Mouse (Mus musculus) cerebellum, adult 11 months (tissue): ENCODE measurements around the gene Luzp1.

ENCODE experiments used
- DNase-seq: peaks from one replicate; pipeline ENCODE4 v3.0.0; 2022

Luzp1 gene

DNA sequence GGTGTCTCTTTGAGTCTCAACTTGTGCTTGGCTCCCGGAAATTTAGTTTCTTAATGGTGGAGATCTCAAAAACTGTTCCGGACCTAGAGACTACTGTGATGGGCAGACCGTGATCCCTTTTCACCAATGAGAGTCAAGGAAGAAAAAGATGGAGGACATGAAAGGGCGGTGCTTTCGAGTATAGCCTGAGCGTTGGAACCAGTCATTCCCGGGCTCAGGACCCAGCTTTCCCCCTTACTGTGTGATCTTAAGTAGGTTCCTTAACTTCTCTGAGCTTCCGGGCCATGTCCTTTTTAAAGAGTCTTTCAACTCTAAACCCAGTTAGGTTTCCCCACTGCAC, 6.8 kb upstream of the Luzp1 start:
- no peak for DNase-seq

DNA sequence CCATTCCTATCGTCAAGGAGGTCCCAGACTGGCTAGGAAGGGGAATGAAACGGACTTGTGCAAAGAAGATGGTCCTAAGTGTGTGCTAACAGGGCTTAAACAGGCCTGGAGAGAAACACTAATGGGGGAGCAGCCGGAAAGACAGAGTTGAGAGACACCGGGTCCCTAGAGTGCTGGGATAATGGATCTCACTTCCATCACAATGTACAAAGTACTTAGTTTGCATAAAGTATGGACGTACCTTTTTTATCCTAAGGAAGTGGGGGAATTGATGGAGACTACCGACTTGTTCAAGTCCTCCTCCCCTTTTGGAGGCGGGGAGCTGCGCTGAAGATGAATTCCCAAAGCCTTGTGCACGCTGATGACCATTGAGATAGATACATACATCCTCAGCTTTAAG, 6.1 kb upstream of the Luzp1 start:
- DNase-seq, result no peak

DNA sequence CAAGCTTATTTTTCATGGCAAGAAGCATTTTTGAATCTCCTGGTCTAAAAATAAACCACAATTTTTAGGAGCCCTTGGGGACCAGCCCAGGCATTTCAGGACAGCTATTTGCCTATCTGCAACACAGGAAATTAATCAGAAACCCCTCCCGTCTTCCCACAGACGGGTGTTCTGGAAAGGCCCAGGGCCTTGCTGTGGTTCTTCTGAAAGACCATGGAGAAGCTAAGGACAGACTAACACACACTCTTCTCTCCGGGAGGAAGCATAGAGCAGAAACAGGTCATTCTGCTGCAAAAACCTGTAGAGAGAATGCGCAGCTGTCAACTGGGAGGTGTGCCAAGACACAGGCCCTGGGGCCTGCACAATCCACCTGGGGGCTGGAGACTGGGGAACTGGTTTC, 3.3 kb upstream of the Luzp1 start:
- peak; percentile 77 for DNase-seq

GRCm38 (mm10) chr4:136468553-136469327, 821 bp upstream of the Luzp1 start:
- DNase-seq, result peak; percentile 51

- DNase-seq, result no peak
Measured at GRCm38 (mm10) chr4:136469941-136470346, 383 bp downstream of the Luzp1 start.

GRCm38 (mm10) chr4:136470347-136471071, 948 bp downstream of the Luzp1 start:
- DNase-seq, result peak; percentile 51

DNA sequence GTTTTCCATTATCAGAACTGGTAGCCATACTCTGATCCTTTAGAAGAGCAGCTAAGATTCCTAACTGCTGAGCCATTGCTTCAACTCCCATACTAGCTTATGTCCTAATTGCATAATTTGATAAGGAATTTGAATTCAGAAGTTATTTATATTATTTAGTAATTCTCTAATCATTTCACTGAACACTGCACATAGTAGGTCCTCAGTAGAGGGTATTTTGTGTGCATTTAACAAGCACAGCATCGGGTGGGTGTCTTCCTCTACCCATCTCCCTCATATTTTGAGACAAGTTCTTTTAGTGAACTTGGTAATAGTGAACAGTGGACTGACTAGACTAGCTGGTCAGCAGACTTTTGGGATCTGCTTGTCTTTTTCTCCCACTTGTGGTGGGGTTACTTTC, 7.1 kb downstream of the Luzp1 start:
- DNase-seq, result no peak

- DNase-seq, result no peak
Measured at GRCm38 (mm10) chr4:136486549-136486948, 17.0 kb downstream of the Luzp1 start.

- no peak for DNase-seq
Measured at GRCm38 (mm10) chr4:136495993-136496392, 26.4 kb downstream of the Luzp1 start.

DNA sequence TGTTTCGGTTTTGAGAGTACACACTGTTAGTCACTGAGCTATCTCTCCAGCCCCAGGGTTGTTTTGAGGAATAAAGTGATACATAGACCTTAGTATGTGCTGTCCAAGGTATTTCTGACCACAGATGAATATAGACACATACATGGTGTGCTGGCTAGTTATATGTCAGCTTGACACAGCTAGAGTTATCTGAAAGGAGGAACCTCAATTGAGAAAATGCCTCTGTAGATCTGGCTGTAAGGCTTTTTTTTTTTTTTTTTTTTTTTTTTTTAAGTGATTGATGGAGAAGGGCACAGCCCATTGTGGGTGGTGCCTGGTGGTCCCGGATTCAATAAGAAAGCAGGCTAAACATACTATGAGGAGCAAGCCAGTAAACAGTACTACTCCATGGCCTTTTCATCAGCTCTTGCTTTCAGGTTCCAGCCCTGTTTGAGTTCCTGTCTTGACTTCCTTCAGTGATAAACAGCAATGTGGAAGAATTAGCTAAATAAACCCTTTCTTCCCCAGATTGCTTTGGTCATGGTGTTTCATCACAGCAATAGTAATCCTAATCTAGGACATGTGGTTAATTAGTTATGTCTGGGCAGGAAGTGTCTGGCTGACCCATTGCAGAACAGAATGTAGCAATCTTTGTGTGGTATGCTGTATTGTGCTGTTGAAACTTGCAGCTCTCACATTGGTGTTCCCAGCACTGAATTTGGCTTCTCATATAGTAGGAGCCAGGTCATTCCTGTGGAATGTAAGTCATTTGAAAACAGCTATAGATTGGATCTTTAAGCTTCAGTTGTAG, 36.1 kb downstream of the Luzp1 start:
- DNase-seq, result no peak

- no peak for DNase-seq
Measured at GRCm38 (mm10) chr4:136509857-136510256, 40.3 kb downstream of the Luzp1 start.

DNA sequence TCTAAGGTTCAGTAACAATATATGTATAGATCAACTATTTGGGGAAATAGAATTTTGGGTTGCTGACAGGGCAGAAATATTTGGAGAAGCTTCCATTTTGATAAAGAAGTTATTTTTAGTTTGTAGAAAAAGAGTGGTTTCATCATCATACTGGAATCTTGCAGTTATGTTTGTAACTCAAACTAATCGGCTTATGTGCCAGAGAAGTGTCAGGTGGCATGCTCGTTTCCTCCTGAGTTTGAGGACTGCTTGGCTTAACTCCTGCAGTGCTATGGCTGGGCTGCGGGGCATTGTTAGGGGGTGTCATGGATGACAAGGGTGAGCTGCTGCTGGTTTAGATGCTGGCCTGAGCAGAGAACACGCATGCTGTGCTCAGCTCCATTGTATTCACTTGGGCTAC, 42.1 kb downstream of the Luzp1 start:
- no peak for DNase-seq

DNA sequence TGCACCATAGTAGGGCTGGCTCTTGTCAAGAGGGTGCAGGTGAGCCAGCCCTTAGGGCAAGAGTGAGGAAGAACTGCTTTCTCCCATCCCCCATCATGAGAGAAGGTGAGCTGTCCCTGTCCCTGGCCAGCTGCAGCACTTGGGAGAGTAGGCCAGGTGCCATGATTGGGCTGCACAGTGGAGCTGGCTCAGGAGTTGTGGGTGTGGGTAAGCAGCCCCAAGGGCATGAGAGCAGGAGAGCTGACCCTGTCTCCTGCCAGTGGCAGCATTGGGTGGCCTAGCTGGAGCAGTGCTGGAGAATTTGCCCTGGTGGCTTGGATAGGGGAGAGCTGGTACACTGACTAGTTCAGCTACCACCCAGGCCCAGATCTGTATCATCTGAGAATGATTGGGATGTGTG, 43.3 kb downstream of the Luzp1 start:
- no peak for DNase-seq

- DNase-seq, result no peak
Measured at GRCm38 (mm10) chr4:136518141-136518540, 48.6 kb downstream of the Luzp1 start.

- DNase-seq, result no peak
Measured at GRCm38 (mm10) chr4:136518576-136518975, 49.0 kb downstream of the Luzp1 start.

DNA sequence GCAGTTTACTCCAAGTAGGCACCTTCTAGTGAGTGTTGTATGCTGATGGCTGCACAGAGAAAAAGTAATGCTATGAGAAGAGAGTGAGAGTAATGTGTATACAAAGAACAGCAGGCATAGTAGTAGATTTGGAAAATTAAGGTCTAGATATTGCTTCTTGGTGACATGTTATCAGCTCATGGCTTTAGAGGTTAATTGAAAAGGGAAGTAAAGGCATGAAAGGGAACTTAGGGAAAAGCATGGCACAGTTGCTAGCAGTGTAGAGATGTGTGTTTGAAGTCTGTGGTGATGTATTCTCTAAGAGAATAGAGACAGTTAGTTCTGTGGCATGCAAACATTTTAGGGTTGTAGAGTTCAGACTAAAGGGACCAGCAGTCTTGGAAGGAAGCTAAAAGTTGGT, 50.3 kb downstream of the Luzp1 start:
- DNase-seq, result no peak

DNA sequence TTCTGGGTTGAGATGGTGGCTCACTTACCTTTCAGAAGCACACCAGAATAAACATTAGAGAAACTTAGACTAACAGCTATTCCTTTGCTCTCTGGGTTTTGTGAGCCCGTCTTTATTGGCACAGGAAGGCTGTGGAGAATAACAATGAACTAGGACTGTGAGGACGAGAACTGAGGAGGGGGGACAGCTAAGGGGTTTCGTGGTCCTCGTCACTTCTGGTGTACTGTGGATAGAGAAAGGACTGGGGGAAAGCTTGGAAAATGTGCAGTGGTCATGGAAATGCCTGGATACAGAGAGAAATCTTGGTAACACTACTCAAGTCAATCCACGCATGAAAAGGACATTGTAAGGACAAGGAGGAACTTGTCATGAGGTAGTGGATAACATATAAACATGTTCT, 52.3 kb downstream of the Luzp1 start:
- DNase-seq, result no peak

DNA sequence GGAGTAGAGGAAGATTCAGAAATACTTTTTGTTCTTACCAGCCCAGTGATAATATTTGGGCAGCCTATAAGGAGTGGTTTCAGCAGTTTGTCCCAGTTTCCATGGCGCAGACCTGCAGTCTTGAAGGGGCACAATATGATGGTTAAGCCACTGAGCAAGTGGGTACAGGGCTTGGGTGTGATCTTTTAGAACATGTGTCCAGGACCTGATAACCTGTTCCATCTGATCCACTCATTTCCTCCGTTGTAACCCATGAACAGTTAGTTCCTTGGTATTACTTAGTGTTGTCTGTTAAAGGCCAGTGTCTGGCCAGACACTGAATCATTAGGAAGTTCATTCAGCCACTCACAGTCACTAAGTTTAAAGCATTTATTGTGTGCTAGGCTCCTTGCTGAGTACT, 54.7 kb downstream of the Luzp1 start:
- no peak for DNase-seq

- DNase-seq, result peak; percentile 60
Measured at GRCm38 (mm10) chr4:136526412-136526811, 56.9 kb downstream of the Luzp1 start.

- DNase-seq, result peak; percentile 21
Measured at GRCm38 (mm10) chr4:136545151-136545550, 75.6 kb downstream of the Luzp1 start.

DNA sequence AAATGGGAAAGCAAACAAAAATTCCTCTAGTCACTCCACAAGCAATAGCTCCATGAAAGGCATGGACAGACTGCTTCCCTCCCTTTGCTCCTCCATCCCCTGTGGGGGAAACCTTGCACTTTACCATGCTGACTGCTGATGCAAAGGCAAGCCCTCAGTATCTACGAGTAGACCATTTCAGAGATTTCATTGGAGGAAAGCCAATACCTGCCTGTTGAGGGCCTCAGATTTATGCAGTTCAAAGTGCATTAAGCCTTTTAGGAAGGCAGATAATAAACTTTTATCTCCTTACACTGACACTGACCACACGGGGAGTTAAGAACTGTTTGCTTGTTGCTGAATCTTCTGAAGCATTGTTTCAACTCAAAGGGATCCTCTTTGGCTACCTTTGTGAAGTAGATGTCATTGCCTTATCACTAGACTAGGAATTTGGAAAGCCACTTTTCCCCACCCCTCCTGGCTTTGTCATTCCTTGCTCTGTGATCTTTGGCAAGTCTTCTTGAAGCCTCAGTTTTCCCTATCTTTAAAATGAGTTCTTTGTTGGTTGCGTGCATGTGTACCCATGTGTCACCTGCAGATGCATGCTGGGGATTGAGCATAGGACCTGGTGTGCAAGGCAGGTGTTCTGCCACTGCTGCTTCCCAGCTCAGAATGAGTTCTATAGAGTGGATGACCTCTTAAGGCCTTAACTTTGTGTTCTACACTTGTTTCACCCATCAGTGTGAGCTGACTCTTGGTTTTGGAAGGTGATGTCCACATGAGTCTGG, 76.9 kb downstream of the Luzp1 start:
- no peak for DNase-seq

GRCm38 (mm10) chr4:136547721-136548120, 78.2 kb downstream of the Luzp1 start:
- no peak for DNase-seq

GRCm38 (mm10) chr4:136548381-136548801, 78.8 kb downstream of the Luzp1 start:
- peak; percentile 35 for DNase-seq
